Mouse (Mus musculus) small intestine, adult 2 months (tissue): ENCODE results near the gene Rapgefl1. TPM values are rescaled to one million over a fixed set of nuclear protein-coding genes. Genes with fewer than 3 reads are reported as not detected.
A peak's percentile ranks its signal among the peaks of the same experiment; 100 is the strongest.

Source experiments
- H3K27ac ChIP-seq: fragments of 200-500 bp; 2 replicates; pipeline ENCODE4 v1.5.1; 2012; ENCODE audit warnings: low read depth, low read length, control low read depth, inconsistent platforms; ENCODE audit not compliant: insufficient read depth
- H3K27me3 ChIP-seq: fragments of 200-500 bp; 2 replicates; pipeline ENCODE4 v1.6.1; 2012; ENCODE audit warnings: mild to moderate bottlenecking, moderate library complexity, low read length, inconsistent platforms; ENCODE audit not compliant: control insufficient read depth, insufficient read depth
- H3K36me3 ChIP-seq: fragments of 200-500 bp; 2 replicates; pipeline ENCODE4 v1.6.1; 2012; ENCODE audit warnings: mild to moderate bottlenecking, low read length, control low read depth, inconsistent platforms; ENCODE audit not compliant: control insufficient read depth, insufficient read depth
- H3K4me1 ChIP-seq: fragments of 200-500 bp; 2 replicates; pipeline ENCODE4 v1.6.1; 2012; ENCODE audit warnings: low read length, inconsistent platforms, mixed read lengths; ENCODE audit not compliant: control insufficient read depth, insufficient read depth, insufficient read length
- H3K4me3 ChIP-seq: fragments of 200-500 bp; 2 replicates; pipeline ENCODE4 v1.5.1; 2012; ENCODE audit warnings: low read depth, mild to moderate bottlenecking, control low read depth, inconsistent platforms, low read length, moderate library complexity
- CTCF ChIP-seq: fragments of 200-500 bp; IDR thresholded peaks from 2 replicates; pipeline ENCODE4 v1.5.1; 2012; ENCODE audit warnings: low read depth, mild to moderate bottlenecking, control low read depth, inconsistent platforms, low read length, moderate library complexity, mixed read lengths; ENCODE audit not compliant: insufficient replicate concordance, insufficient read length; ENCODE audit errors: extremely low read depth
- POLR2A ChIP-seq: fragments of 200-500 bp; IDR thresholded peaks from 2 replicates; pipeline ENCODE4 v1.6.1; 2012; ENCODE audit warnings: low read depth, mild to moderate bottlenecking, control low read depth, inconsistent platforms, low read length, moderate library complexity
- WGBS: fragments of 180-500 bp; shearing (Covaris S2); methylation state at CpG from one replicate; pipeline ENCODE4 v1.1.7; 2018; 5-methylcytosine and 5-hydroxymethylcytosine counted together
- polyA plus RNA-seq: library from polyadenylated mRNA; depleted of rRNA; stranded (reverse); fragments of >200 nt; gene quantifications from 2 replicates; pipeline ENCODE4 v1.2.3, GENCODE M21; 2012

Gene Rapgefl1
- polyA plus RNA-seq, 1 experiment, result 47.6 TPM

GRCm38 (mm10) chr11:98858759-98859731 is 22.5 kb downstream of the Rapgefl1 start:
- Histone ChIP-seq H3K27ac (no peak overlapping the region), H3K4me1 (peaks cover 7% of the 10 kb centered on the region; the same call in 1 of the 2 replicates), H3K4me3 (no peak overlapping the region), H3K36me3 (no peaks in the 10 kb centered on the region), H3K27me3 (no peaks in the 10 kb centered on the region)
- TF ChIP-seq POLR2A (no peak), CTCF (peak; percentile 61; the same call in 1 of the 2 replicates)
- 30% methylated on average over 14 of the region's 14 CpGs for WGBS

DNA sequence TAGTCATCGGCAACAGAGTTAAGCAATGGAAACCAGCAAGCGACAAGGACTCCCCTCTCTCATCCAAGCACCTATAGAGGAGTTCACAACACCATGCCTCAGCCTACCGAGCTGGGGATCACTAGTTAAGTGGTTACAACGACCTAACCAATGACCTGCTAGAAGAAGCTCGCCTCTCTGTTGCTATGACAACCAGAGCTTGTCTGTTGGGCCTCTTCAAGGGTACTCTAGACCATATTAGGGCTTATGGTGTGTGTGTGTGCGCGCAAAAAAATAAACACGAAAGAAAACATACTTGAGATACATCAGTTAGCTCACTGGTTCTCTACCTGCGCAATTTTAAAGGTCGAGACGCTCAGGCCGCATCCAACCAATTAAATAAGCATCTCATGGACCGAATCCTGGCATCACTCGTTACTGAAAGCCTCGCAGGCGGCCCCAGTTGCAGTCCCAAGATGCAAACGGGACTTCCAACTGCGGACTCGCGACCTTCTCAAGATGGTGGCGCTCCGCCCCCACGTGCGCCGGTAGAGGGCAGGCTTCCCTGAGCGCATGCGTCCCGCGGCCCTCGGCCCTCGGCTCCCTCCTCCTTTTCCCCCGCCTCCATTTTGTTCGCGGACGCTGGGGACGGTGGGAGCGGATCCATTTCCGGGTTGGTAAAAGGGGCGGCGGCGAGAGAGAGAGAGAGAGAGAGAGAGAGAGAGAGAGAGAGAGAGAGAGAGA is 26.6 kb downstream of the Rapgefl1 start, which contains the start of gene Wipf2:
Gene Wipf2 (plus strand): TSS at position 611 of the 723 bp plus-strand sequence.
- TF ChIP-seq CTCF (peak; percentile 62), POLR2A (peak; percentile 68)
- Histone ChIP-seq H3K4me1 (peaks cover 7% of the 10 kb centered on the region; the same call in 1 of the 2 replicates), H3K27me3 (no peaks in the 10 kb centered on the region), H3K27ac (peak within 1 kb of the TSS; percentile 74), H3K4me3 (peak within 1 kb of the TSS; percentile 64), H3K36me3 (peaks cover 10% of the 10 kb centered on the region; the same call in 1 of the 2 replicates)
- 7% methylated on average over 41 of the region's 41 CpGs for WGBS

DNA sequence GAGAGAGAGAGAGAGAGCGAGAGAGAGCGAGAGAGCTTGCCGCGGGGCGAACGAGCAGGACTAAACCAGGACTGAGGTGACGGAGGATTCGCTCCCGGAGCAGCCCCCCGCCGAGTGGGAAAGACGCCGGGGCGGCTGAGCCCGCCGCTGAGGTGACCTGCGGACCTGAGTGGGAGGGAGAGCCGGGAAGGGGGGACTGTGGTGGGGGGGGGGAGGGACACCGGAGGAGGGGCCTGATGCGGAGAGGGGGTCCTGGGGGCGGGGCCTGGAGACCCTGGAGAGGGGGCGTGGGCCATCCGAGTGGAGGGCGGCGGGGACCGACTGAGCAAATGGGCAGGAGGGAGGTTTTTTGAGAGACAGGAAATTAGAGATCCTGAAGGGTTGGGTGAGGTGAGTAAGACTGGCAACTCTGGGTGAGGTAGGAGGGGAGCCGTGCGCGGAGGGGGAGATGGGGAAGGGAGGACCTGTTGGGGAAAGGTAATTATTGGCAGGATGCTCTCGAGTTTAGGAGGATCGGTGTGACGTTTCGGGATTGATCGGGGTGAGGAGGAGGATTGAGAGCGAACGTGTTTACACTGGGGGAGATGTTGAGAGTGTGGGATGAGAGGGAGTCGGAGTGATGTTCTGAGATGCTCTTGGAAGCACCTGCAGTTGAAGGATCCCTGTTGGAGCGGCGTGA is 27.3 kb downstream of the Rapgefl1 start:
- Histone ChIP-seq H3K4me3 (peak overlapping the region; percentile 64), H3K27me3 (no peaks in the 10 kb centered on the region), H3K27ac (peak overlapping the region; percentile 74), H3K36me3 (peaks cover 10% of the 10 kb centered on the region), H3K4me1 (peaks cover 6% of the 10 kb centered on the region; the same call in 1 of the 2 replicates)
- 1% methylated on average over 38 of the region's 39 CpGs for WGBS
- no peak for TF ChIP-seq POLR2A
- TF ChIP-seq CTCF, result no peak

DNA sequence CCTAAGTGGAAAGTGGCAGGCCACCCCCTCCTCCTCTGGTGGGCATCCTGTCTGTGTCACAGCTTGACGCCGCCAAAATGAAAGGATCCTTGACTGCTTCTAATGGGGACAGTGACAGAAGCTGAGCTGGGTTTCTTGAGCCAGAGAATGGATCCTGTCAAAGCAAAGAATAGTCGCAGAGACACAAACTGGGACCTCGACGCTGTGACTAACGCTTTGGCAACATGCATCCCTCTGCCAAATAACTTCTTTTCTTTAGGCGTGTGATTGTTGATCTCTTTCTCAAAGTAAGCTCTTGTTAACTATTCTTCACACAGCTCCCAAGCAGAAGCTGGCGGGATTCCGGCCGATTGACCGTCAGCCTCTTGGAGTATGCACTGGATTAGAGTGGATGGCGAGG is 30.7 kb downstream of the Rapgefl1 start:
- Histone ChIP-seq H3K36me3 (peaks cover 21% of the 10 kb centered on the region), H3K4me1 (peaks cover 9% of the 10 kb centered on the region; the same call in 1 of the 2 replicates), H3K27ac (no peak overlapping the region), H3K4me3 (no peak overlapping the region), H3K27me3 (no peaks in the 10 kb centered on the region)
- no peak for TF ChIP-seq CTCF
- no peak for TF ChIP-seq POLR2A
- WGBS, result 94% methylated on average over 12 of the region's 12 CpGs

DNA sequence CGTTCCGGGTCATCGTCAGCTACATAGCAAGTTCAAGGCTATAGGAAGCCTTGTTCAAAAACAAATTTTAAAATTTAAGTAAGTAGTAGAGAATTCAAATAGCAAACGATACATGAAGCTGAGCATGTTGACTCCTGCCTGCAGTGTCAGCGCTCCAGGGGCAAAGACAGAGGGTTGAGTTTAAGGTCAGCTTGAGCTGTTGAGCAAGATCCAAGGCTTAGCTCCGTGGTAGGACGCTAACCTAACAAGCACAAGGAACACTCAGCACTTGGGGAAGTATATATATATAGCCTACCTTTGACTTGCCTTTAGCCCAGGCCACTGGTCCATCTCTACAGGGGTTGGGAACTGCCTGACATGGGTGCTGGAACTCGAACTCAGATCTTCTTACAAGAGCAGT is 33.3 kb downstream of the Rapgefl1 start:
- H3K27ac ChIP-seq, result no peak overlapping the region
- 87% methylated on average over 8 of the region's 8 CpGs for WGBS
- H3K36me3 ChIP-seq, result peaks cover 21% of the 10 kb centered on the region

GRCm38 (mm10) chr11:98870791-98871190 is 34.2 kb downstream of the Rapgefl1 start:
- 64% methylated on average over 5 of the region's 5 CpGs for WGBS
- Histone ChIP-seq H3K27ac (peak overlapping the region; percentile 9; the same call in 1 of the 2 replicates), H3K4me3 (no peak overlapping the region), H3K4me1 (peaks cover 15% of the 10 kb centered on the region), H3K36me3 (peaks cover 21% of the 10 kb centered on the region), H3K27me3 (no peaks in the 10 kb centered on the region)
- TF ChIP-seq POLR2A (no peak), CTCF (no peak)

More for the DNA sequence above, 33.3 kb downstream of the Rapgefl1 start:
- Histone ChIP-seq H3K4me3 (no peak overlapping the region), H3K27me3 (no peaks in the 10 kb centered on the region), H3K4me1 (peaks cover 11% of the 10 kb centered on the region; the same call in 1 of the 2 replicates)
- TF ChIP-seq CTCF, result no peak
- TF ChIP-seq POLR2A, result no peak
